Mouse (Mus musculus) brain, embryonic 18.5 days (tissue): ENCODE measurements around the gene Gtdc1.

Source experiments
- DNase-seq: peaks from one replicate; pipeline ENCODE4 v3.0.0-alpha.2; 2012; ENCODE audit warnings: low read depth, low spot score

Gene Gtdc1

GRCm38 (mm10) chr2:44590881-44591280, 336.6 kb downstream of the Gtdc1 start:
- DNase-seq, result no peak

- no peak for DNase-seq
These were observed 343.4 kb downstream of the Gtdc1 start for GRCm38 (mm10) chr2:44584061-44584460.

- DNase-seq, result no peak
These were observed 344.0 kb downstream of the Gtdc1 start for GRCm38 (mm10) chr2:44583491-44583890.

- no peak for DNase-seq
These were observed 355.6 kb downstream of the Gtdc1 start for GRCm38 (mm10) chr2:44571810-44572209.

GRCm38 (mm10) chr2:44571156-44571555, 356.3 kb downstream of the Gtdc1 start:
- DNase-seq, result no peak

GRCm38 (mm10) chr2:44569140-44569952, 358.1 kb downstream of the Gtdc1 start:
- no peak for DNase-seq

GRCm38 (mm10) chr2:44564776-44565692, 362.4 kb downstream of the Gtdc1 start:
- no peak for DNase-seq

- DNase-seq, result no peak
These were observed 365.7 kb downstream of the Gtdc1 start for GRCm38 (mm10) chr2:44561789-44562188.

- DNase-seq, result no peak
These were observed 368.1 kb downstream of the Gtdc1 start for GRCm38 (mm10) chr2:44559242-44559944.

- DNase-seq, result no peak
These were observed 369.7 kb downstream of the Gtdc1 start for GRCm38 (mm10) chr2:44557669-44558281.

- no peak for DNase-seq
These were observed 370.4 kb downstream of the Gtdc1 start for GRCm38 (mm10) chr2:44556861-44557592.

- DNase-seq, result no peak
These were observed 372.7 kb downstream of the Gtdc1 start for GRCm38 (mm10) chr2:44554716-44555115.

- DNase-seq, result no peak
These were observed 378.1 kb downstream of the Gtdc1 start for GRCm38 (mm10) chr2:44549311-44549710.

- no peak for DNase-seq
These were observed 384.7 kb downstream of the Gtdc1 start for GRCm38 (mm10) chr2:44542775-44543174.

- no peak for DNase-seq
These were observed 385.7 kb downstream of the Gtdc1 start for GRCm38 (mm10) chr2:44541726-44542125.

- DNase-seq, result no peak
These were observed 386.6 kb downstream of the Gtdc1 start for GRCm38 (mm10) chr2:44540881-44541280.

GRCm38 (mm10) chr2:44539121-44539634, 388.3 kb downstream of the Gtdc1 start:
- DNase-seq, result no peak

GRCm38 (mm10) chr2:44538135-44538534, 389.3 kb downstream of the Gtdc1 start:
- no peak for DNase-seq

- DNase-seq, result no peak
These were observed 391.7 kb downstream of the Gtdc1 start for GRCm38 (mm10) chr2:44535760-44536159.

- DNase-seq, result no peak
These were observed 392.3 kb downstream of the Gtdc1 start for GRCm38 (mm10) chr2:44535136-44535675.
